Mouse (Mus musculus) cortical plate, adult 2 months (tissue): ENCODE measurements around the gene Pcbp4.
A peak's percentile ranks its signal among the peaks of the same experiment; 100 is the strongest.

Experiments
- CTCF ChIP-seq: fragments of 200-500 bp; IDR thresholded peaks from 2 replicates; pipeline ENCODE4 v1.5.1; 2011; ENCODE audit warnings: mild to moderate bottlenecking, control low read depth, low read length; ENCODE audit not compliant: insufficient read depth; ENCODE audit errors: extremely low read depth
- POLR2A ChIP-seq: fragments of 200-500 bp; IDR thresholded peaks from 2 replicates; pipeline ENCODE4 v1.6.1; 2011; ENCODE audit warnings: mild to moderate bottlenecking, low read length, control low read depth; ENCODE audit not compliant: insufficient read depth; ENCODE audit errors: extremely low read depth

- TF ChIP-seq CTCF = no peak
- peak; percentile 76; the same call in 1 of the 2 replicates for TF ChIP-seq POLR2A
Observed at GRCm38 (mm10) chr9:106465571-106466200, 12.6 kb downstream of the Pcbp4 start, which contains the start of gene Gpr62.
